Mouse (Mus musculus) cortical plate, adult 2 months (tissue): Measurements from ENCODE around the gene Tex45. TPM values are rescaled to one million over a fixed set of nuclear protein-coding genes. Genes with fewer than 3 reads are reported as not detected.

Source experiments
- H3K27ac ChIP-seq: fragments of 200-500 bp; 2 replicates; pipeline ENCODE4 v1.5.1; 2012; ENCODE audit warnings: low read length, control low read depth, inconsistent platforms; ENCODE audit not compliant: insufficient read depth
- H3K4me1 ChIP-seq: fragments of 200-500 bp; 2 replicates; pipeline ENCODE4 v1.6.1; 2011; ENCODE audit warnings: low read length; ENCODE audit not compliant: control insufficient read depth, insufficient read depth
- H3K4me3 ChIP-seq: fragments of 200-500 bp; 2 replicates; pipeline ENCODE4 v1.5.1; 2011; ENCODE audit warnings: mild to moderate bottlenecking, low read length, control low read depth; ENCODE audit not compliant: insufficient read depth
- CTCF ChIP-seq: fragments of 200-500 bp; IDR thresholded peaks from 2 replicates; pipeline ENCODE4 v1.5.1; 2011; ENCODE audit warnings: mild to moderate bottlenecking, control low read depth, low read length; ENCODE audit not compliant: insufficient read depth; ENCODE audit errors: extremely low read depth
- POLR2A ChIP-seq: fragments of 200-500 bp; IDR thresholded peaks from 2 replicates; pipeline ENCODE4 v1.6.1; 2011; ENCODE audit warnings: mild to moderate bottlenecking, low read length, control low read depth; ENCODE audit not compliant: insufficient read depth; ENCODE audit errors: extremely low read depth
- polyA plus RNA-seq: library from polyadenylated mRNA; depleted of rRNA; stranded (reverse); fragments of >200 nt; gene quantifications from 2 replicates; pipeline ENCODE4 v1.2.3, GENCODE M21; 2012; rRNA removed

Tex45 gene
- polyA plus RNA-seq, 1 experiment: 0.21 TPM

GRCm38 (mm10) chr8:3522007-3522697 is 51.5 kb downstream of the Tex45 start:
- Histone ChIP-seq H3K4me3 (no peak overlapping the region), H3K4me1 (no peaks in the 10 kb centered on the region), H3K27ac (no peak overlapping the region)
- TF ChIP-seq POLR2A: no peak
- TF ChIP-seq CTCF: no peak

- Histone ChIP-seq H3K27ac (no peak overlapping the region), H3K4me1 (no peaks in the 10 kb centered on the region), H3K4me3 (no peak overlapping the region)
- TF ChIP-seq CTCF (no peak), POLR2A (no peak)
Measured at GRCm38 (mm10) chr8:3530816-3531215, 60.2 kb downstream of the Tex45 start.

- no peak overlapping the region for H3K4me3 ChIP-seq
- H3K27ac ChIP-seq: no peak overlapping the region
- H3K4me1 ChIP-seq: no peaks in the 10 kb centered on the region
- TF ChIP-seq CTCF: no peak
- TF ChIP-seq POLR2A: no peak
Measured at GRCm38 (mm10) chr8:3531936-3532335, 61.3 kb downstream of the Tex45 start.

GRCm38 (mm10) chr8:3536053-3536841 is 65.6 kb downstream of the Tex45 start:
- Histone ChIP-seq H3K27ac (no peak overlapping the region), H3K4me1 (no peaks in the 10 kb centered on the region), H3K4me3 (no peak overlapping the region)
- TF ChIP-seq CTCF: no peak

Other genes starting within 250 kb of the Tex45 start
- gene Insr, start 191.2 kb upstream of the Tex45 start, polyA plus RNA-seq: 15.1 TPM in 2 replicates
- gene A430078G23Rik, start 117.4 kb upstream of the Tex45 start, polyA plus RNA-seq: not detected in 2 replicates
- 33.0 and 34.2 TPM in 2 replicates for gene Arhgef18, start 77.9 kb upstream of the Tex45 start, polyA plus RNA-seq
- 0.89 and 1.5 TPM in 2 replicates for gene Pex11g, start 3.2 kb upstream of the Tex45 start, polyA plus RNA-seq
- gene Zfp358, start 22.3 kb downstream of the Tex45 start, polyA plus RNA-seq: 52.5 and 55.0 TPM in 2 replicates
- gene Mcoln1, start 29.6 kb downstream of the Tex45 start, polyA plus RNA-seq: 235 and 262 TPM in 2 replicates
- gene Pnpla6, start 44.5 kb downstream of the Tex45 start, polyA plus RNA-seq: 67.6 and 73.7 TPM in 2 replicates
- gene C330021F23Rik, start 97.1 kb downstream of the Tex45 start, polyA plus RNA-seq: 0.13 and 0.23 TPM in 2 replicates
- 30.2 and 32.4 TPM in 2 replicates for gene Camsap3, start 116.4 kb downstream of the Tex45 start, polyA plus RNA-seq
- gene Xab2, start 150.5 kb downstream of the Tex45 start, polyA plus RNA-seq: 52.9 and 53.1 TPM in 2 replicates
- 67.1 and 72.7 TPM in 2 replicates for gene Pet100, start 150.7 kb downstream of the Tex45 start, polyA plus RNA-seq
- 5.9 TPM in 1 of 2 replicates, not detected in the other for gene Pcp2, start 154.7 kb downstream of the Tex45 start, polyA plus RNA-seq
- gene Stxbp2, start 160.1 kb downstream of the Tex45 start, polyA plus RNA-seq: 274 and 285 TPM in 2 replicates
- gene Retn, start 184.9 kb downstream of the Tex45 start, polyA plus RNA-seq: 1.7 and 2.2 TPM in 2 replicates
- 0.19 and 0.26 TPM in 2 replicates for gene Mcemp1, start 194.9 kb downstream of the Tex45 start, polyA plus RNA-seq
- gene Fcor, start 201.5 kb downstream of the Tex45 start, polyA plus RNA-seq: 19.6 and 23.0 TPM in 2 replicates
- gene Trappc5, start 205.4 kb downstream of the Tex45 start, polyA plus RNA-seq: 32.7 and 33.4 TPM in 2 replicates
- gene Fcer2a, start 223.3 kb downstream of the Tex45 start, polyA plus RNA-seq: 0.08 and 0.23 TPM in 2 replicates
- 0.13 and 0.15 TPM in 2 replicates for gene Clec4g, start 249.8 kb downstream of the Tex45 start, polyA plus RNA-seq